Mouse (Mus musculus): ENCODE results near the gene Nlrp2. TPM values are rescaled to one million over a fixed set of nuclear protein-coding genes. Genes with fewer than 3 reads are reported as not detected.

Gene Nlrp2
- polyA plus RNA-seq (2014; fragmentation: Illumina TruSeq; extraction: RNeasy Lipid Tissue Mini Kit (QIAGEN cat#74804); ENCODE audit: low read depth, low replicate concordance), result not detected

DNA sequence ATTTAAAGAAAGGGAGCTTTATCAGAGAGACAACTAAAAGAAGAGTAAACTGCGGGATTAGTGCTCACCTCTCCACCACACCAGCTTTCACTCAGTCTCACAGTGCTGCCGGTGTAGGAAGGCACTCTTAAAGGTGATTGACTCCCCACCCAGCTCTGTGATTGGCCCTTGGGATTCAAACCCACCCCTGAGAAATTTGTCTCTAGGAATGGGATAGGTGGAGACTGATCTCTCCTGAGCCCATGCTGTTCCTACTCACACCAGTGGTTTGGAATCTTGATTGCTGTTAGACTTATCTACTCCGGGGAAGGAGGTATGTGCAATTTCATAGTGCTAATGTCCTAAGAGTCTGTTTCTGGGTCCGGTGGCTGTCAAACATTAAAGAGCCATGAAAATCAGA is at the start of gene Nlrp2:
Gene Nlrp2 (minus strand): TSS at position 101 of the 400 bp plus-strand sequence.

DNA sequence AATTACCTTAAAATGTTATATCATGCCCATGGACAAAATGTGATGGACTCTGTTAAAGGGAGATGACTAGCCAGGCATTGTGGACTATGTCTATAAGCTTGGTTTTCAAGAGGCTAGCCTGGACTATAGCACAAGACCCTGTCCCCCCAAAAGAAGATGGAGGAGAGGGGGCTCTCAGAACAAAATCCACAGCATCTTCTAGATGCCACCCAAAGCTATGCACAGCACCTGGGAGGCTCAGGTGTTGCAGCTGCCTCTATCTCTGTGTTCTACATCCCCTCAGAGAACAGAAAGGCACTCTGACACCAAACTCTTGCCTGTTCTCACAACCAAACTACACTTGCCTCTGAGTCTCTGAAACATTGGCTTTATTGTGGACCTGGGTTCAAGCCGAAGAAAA is 598 bp downstream of the Nlrp2 start, which contains the start of gene Gm5065:
Gene Gm5065 (plus strand): TSS at position 301 of the 400 bp plus-strand sequence.

Other genes with a start within 250 kb of the Nlrp2 start
- gene Rfpl4, start 234.1 kb downstream of the Nlrp2 start, polyA plus RNA-seq (2014; fragmentation: Illumina TruSeq; extraction: RNeasy Lipid Tissue Mini Kit (QIAGEN cat#74804); ENCODE audit: low read depth, low replicate concordance), result not detected
- 3.3 TPM for gene Rasl2-9, start 225.1 kb downstream of the Nlrp2 start, polyA plus RNA-seq (2014; fragmentation: Illumina TruSeq; extraction: RNeasy Lipid Tissue Mini Kit (QIAGEN cat#74804); ENCODE audit: low read depth, low replicate concordance)
- not detected for gene Vmn1r55, start 201.4 kb downstream of the Nlrp2 start, polyA plus RNA-seq (2014; fragmentation: Illumina TruSeq; extraction: RNeasy Lipid Tissue Mini Kit (QIAGEN cat#74804); ENCODE audit: low read depth, low replicate concordance)
- gene Vmn1r56, start 154.3 kb downstream of the Nlrp2 start, polyA plus RNA-seq (2014; fragmentation: Illumina TruSeq; extraction: RNeasy Lipid Tissue Mini Kit (QIAGEN cat#74804); ENCODE audit: low read depth, low replicate concordance), result not detected
- not detected for gene Vmn1r57, start 132.5 kb downstream of the Nlrp2 start, polyA plus RNA-seq (2014; fragmentation: Illumina TruSeq; extraction: RNeasy Lipid Tissue Mini Kit (QIAGEN cat#74804); ENCODE audit: low read depth, low replicate concordance)
- not detected for gene Gm5065, start 498 bp downstream of the Nlrp2 start, polyA plus RNA-seq (2014; fragmentation: Illumina TruSeq; extraction: RNeasy Lipid Tissue Mini Kit (QIAGEN cat#74804); ENCODE audit: low read depth, low replicate concordance)
- gene Vmn1r58, start 62.4 kb upstream of the Nlrp2 start, polyA plus RNA-seq (2014; fragmentation: Illumina TruSeq; extraction: RNeasy Lipid Tissue Mini Kit (QIAGEN cat#74804); ENCODE audit: low read depth, low replicate concordance), result not detected
- gene Vmn1r59, start 105.7 kb upstream of the Nlrp2 start, polyA plus RNA-seq (2014; fragmentation: Illumina TruSeq; extraction: RNeasy Lipid Tissue Mini Kit (QIAGEN cat#74804); ENCODE audit: low read depth, low replicate concordance), result not detected
- not detected for gene Vmn2r28, start 142.9 kb upstream of the Nlrp2 start, polyA plus RNA-seq (2014; fragmentation: Illumina TruSeq; extraction: RNeasy Lipid Tissue Mini Kit (QIAGEN cat#74804); ENCODE audit: low read depth, low replicate concordance)
- gene Vmn1r60, start 196.3 kb upstream of the Nlrp2 start, polyA plus RNA-seq (2014; fragmentation: Illumina TruSeq; extraction: RNeasy Lipid Tissue Mini Kit (QIAGEN cat#74804); ENCODE audit: low read depth, low replicate concordance), result not detected